Mouse (Mus musculus): ENCODE measurements around the gene Gng7.

- TF ChIP-seq CTCF (IDR thresholded peaks at IDR 0.05; ENCODE audit: insufficient read depth, low read length) (no peak), POLR2A (IDR thresholded peaks at IDR 0.05; ENCODE audit: borderline replicate concordance, extremely low read depth, low read depth, low read length) (no peak)
These were observed 4.9 kb upstream of the Gng7 start for GRCm38 (mm10) chr10:81019687-81020086.
